Mouse (Mus musculus): ENCODE results near the gene Ppil2. TPM values are rescaled to one million over a fixed set of nuclear protein-coding genes. Genes with fewer than 3 reads are reported as not detected.

Gene Ppil2
- polyA plus RNA-seq, 1 experiment from 2014 or later, result 153 TPM

GRCm38 (mm10) chr16:17082121-17082792 is 28.8 kb downstream of the Ppil2 start:
- no peaks in the 10 kb centered on the region for H3K9me3 ChIP-seq (replicated peaks; ENCODE audit: control insufficient read depth, low read length)
- peaks cover 93% of the 10 kb centered on the region for H3K36me3 ChIP-seq (ENCODE audit: control insufficient read depth, insufficient read depth, low read length)
- H3K27ac ChIP-seq (ENCODE audit: low read depth, low read length), result no peak overlapping the region
- H3K4me3 ChIP-seq (ENCODE audit: low read depth, low read length), result no peak overlapping the region
- no peaks in the 10 kb centered on the region for H3K27me3 ChIP-seq (replicated peaks; ENCODE audit: control insufficient read depth, insufficient read depth, low read length)
- H3K9ac ChIP-seq (ENCODE audit: low read length), result no peak overlapping the region
- no peak for ATAC-seq
- 0 out of 2 replicates have a peak, but pooled peaks cover 3% of the 10 kb centered on the region for H3K4me1 ChIP-seq (ENCODE audit: control insufficient read depth, insufficient read depth, low read length)
- DNase-seq (ENCODE audit: low spot score), result no peak
- no peak overlapping the region for H3K4me2 ChIP-seq (ENCODE audit: low read length)
- WGBS, result 88% methylated on average over 6 of the region's 6 CpGs

GRCm38 (mm10) chr16:17078101-17078500 is 33.0 kb downstream of the Ppil2 start:
- Histone ChIP-seq H3K27ac (ENCODE audit: low read depth, low read length) (peak overlapping the region; percentile 39; the same call in 1 of the 2 replicates), H3K9me3 (replicated peaks; ENCODE audit: control insufficient read depth, low read length) (no peaks in the 10 kb centered on the region), H3K4me2 (ENCODE audit: low read length) (no peak overlapping the region), H3K4me1 (ENCODE audit: control insufficient read depth, insufficient read depth, low read length) (0 out of 2 replicates have a peak, but pooled peaks cover 3% of the 10 kb centered on the region), H3K27me3 (replicated peaks; ENCODE audit: control insufficient read depth, insufficient read depth, low read length) (no peaks in the 10 kb centered on the region), H3K9ac (ENCODE audit: low read length) (no peak overlapping the region), H3K4me3 (ENCODE audit: low read depth, low read length) (no peak overlapping the region), H3K36me3 (ENCODE audit: control insufficient read depth, insufficient read depth, low read length) (peaks cover 79% of the 10 kb centered on the region)
- WGBS, result 56% methylated on average over 7 of the region's 7 CpGs
- ATAC-seq (peak; percentile 69), DNase-seq (ENCODE audit: low spot score) (peak; percentile 75)

- H3K9ac ChIP-seq (ENCODE audit: low read length), result no peak overlapping the region
- no peak overlapping the region for H3K4me3 ChIP-seq (ENCODE audit: low read depth, low read length)
- no peak for ATAC-seq
- H3K4me2 ChIP-seq (ENCODE audit: low read length), result no peak overlapping the region
- H3K9me3 ChIP-seq (replicated peaks; ENCODE audit: control insufficient read depth, low read length), result no peaks in the 10 kb centered on the region
- H3K27me3 ChIP-seq (replicated peaks; ENCODE audit: control insufficient read depth, insufficient read depth, low read length), result no peaks in the 10 kb centered on the region
- peaks cover 5% of the 10 kb centered on the region; the same call in 1 of the 2 replicates for H3K4me1 ChIP-seq (ENCODE audit: control insufficient read depth, insufficient read depth, low read length)
- peaks cover 72% of the 10 kb centered on the region for H3K36me3 ChIP-seq (ENCODE audit: control insufficient read depth, insufficient read depth, low read length)
- H3K27ac ChIP-seq (ENCODE audit: low read depth, low read length), result no peak overlapping the region
- DNase-seq (ENCODE audit: low spot score), result no peak
These were observed 34.2 kb downstream of the Ppil2 start for GRCm38 (mm10) chr16:17076869-17077268.

- Histone ChIP-seq H3K9me3 (replicated peaks; ENCODE audit: control insufficient read depth, low read length) (no peaks in the 10 kb centered on the region), H3K4me3 (ENCODE audit: low read depth, low read length) (no peak overlapping the region), H3K4me1 (ENCODE audit: control insufficient read depth, insufficient read depth, low read length) (peaks cover 9% of the 10 kb centered on the region; the same call in 1 of the 2 replicates), H3K27ac (ENCODE audit: low read depth, low read length) (no peak overlapping the region), H3K36me3 (ENCODE audit: control insufficient read depth, insufficient read depth, low read length) (peaks cover 66% of the 10 kb centered on the region), H3K9ac (ENCODE audit: low read length) (no peak overlapping the region), H3K27me3 (replicated peaks; ENCODE audit: control insufficient read depth, insufficient read depth, low read length) (no peaks in the 10 kb centered on the region), H3K4me2 (ENCODE audit: low read length) (no peak overlapping the region)
- WGBS, result 90% methylated on average over 2 of the region's 2 CpGs
- ATAC-seq, result no peak
- no peak for DNase-seq (ENCODE audit: low spot score)
These were observed 34.8 kb downstream of the Ppil2 start for GRCm38 (mm10) chr16:17076301-17076700.

- Histone ChIP-seq H3K4me2 (ENCODE audit: low read length) (no peak overlapping the region), H3K4me1 (ENCODE audit: control insufficient read depth, insufficient read depth, low read length) (peaks cover 13% of the 10 kb centered on the region), H3K27me3 (replicated peaks; ENCODE audit: control insufficient read depth, insufficient read depth, low read length) (no peaks in the 10 kb centered on the region), H3K9me3 (replicated peaks; ENCODE audit: control insufficient read depth, low read length) (no peaks in the 10 kb centered on the region), H3K27ac (ENCODE audit: low read depth, low read length) (0 out of 2 replicates have a peak overlapping the region, but pooled peaks have one; percentile 28), H3K36me3 (ENCODE audit: control insufficient read depth, insufficient read depth, low read length) (peaks cover 39% of the 10 kb centered on the region), H3K4me3 (ENCODE audit: low read depth, low read length) (no peak overlapping the region), H3K9ac (ENCODE audit: low read length) (no peak overlapping the region)
- DNase-seq (ENCODE audit: low spot score), result peak; percentile 46
- WGBS, result 89% methylated on average over 7 of the region's 7 CpGs
- no peak for ATAC-seq
These were observed 38.1 kb downstream of the Ppil2 start for GRCm38 (mm10) chr16:17073000-17073399.

- peaks cover 10% of the 10 kb centered on the region for H3K4me1 ChIP-seq (ENCODE audit: control insufficient read depth, insufficient read depth, low read length)
- H3K4me2 ChIP-seq (ENCODE audit: low read length), result peak overlapping the region; percentile 72
- H3K9me3 ChIP-seq (replicated peaks; ENCODE audit: control insufficient read depth, low read length), result no peaks in the 10 kb centered on the region
- H3K27ac ChIP-seq (ENCODE audit: low read depth, low read length), result no peak overlapping the region
- no peaks in the 10 kb centered on the region for H3K27me3 ChIP-seq (replicated peaks; ENCODE audit: control insufficient read depth, insufficient read depth, low read length)
- WGBS, result 37% methylated on average over 6 of the region's 6 CpGs
- peak overlapping the region; percentile 93 for H3K9ac ChIP-seq (ENCODE audit: low read length)
- H3K4me3 ChIP-seq (ENCODE audit: low read depth, low read length), result peak overlapping the region; percentile 86
- DNase-seq (ENCODE audit: low spot score) (no peak), ATAC-seq (no peak)
- peaks cover 24% of the 10 kb centered on the region for H3K36me3 ChIP-seq (ENCODE audit: control insufficient read depth, insufficient read depth, low read length)
These were observed 40.3 kb downstream of the Ppil2 start for GRCm38 (mm10) chr16:17070716-17071115.

- peak within 1 kb of the TSS; percentile 93 for H3K27ac ChIP-seq (ENCODE audit: low read depth, low read length)
- whole genome bisulfite sequencing, result under 1% methylated on average over 68 of the region's 76 CpGs
- ATAC-seq, result peak; percentile 96
- peaks cover 14% of the 10 kb centered on the region for H3K36me3 ChIP-seq (ENCODE audit: control insufficient read depth, insufficient read depth, low read length)
- no peaks in the 10 kb centered on the region for H3K27me3 ChIP-seq (replicated peaks; ENCODE audit: control insufficient read depth, insufficient read depth, low read length)
- H3K4me3 ChIP-seq (ENCODE audit: low read depth, low read length), result peak within 1 kb of the TSS; percentile 86
- H3K9me3 ChIP-seq (replicated peaks; ENCODE audit: control insufficient read depth, low read length), result no peaks in the 10 kb centered on the region
- H3K9ac ChIP-seq (ENCODE audit: low read length), result peak within 1 kb of the TSS; percentile 93
- peak; percentile 90 for DNase-seq (ENCODE audit: low spot score)
- H3K4me2 ChIP-seq (ENCODE audit: low read length), result peak within 1 kb of the TSS; percentile 72
- H3K4me1 ChIP-seq (ENCODE audit: control insufficient read depth, insufficient read depth, low read length), result peaks cover 10% of the 10 kb centered on the region
These were observed 41.3 kb downstream of the Ppil2 start, which contains the start of gene Ypel1 for GRCm38 (mm10) chr16:17069511-17070443. Gene Ypel1 (plus strand): TSS chr16:17069696.

GRCm38 (mm10) chr16:17067552-17067951 is 43.5 kb downstream of the Ppil2 start:
- H3K9ac ChIP-seq (ENCODE audit: low read length), result no peak overlapping the region
- 91% methylated on average over 2 of the region's 2 CpGs for WGBS
- ATAC-seq (no peak), DNase-seq (ENCODE audit: low spot score) (no peak)
- H3K9me3 ChIP-seq (replicated peaks; ENCODE audit: control insufficient read depth, low read length), result no peaks in the 10 kb centered on the region
- no peak overlapping the region for H3K27ac ChIP-seq (ENCODE audit: low read depth, low read length)
- no peak overlapping the region for H3K4me2 ChIP-seq (ENCODE audit: low read length)
- H3K4me1 ChIP-seq (ENCODE audit: control insufficient read depth, insufficient read depth, low read length), result peaks cover 10% of the 10 kb centered on the region
- H3K4me3 ChIP-seq (ENCODE audit: low read depth, low read length), result no peak overlapping the region
- no peaks in the 10 kb centered on the region for H3K27me3 ChIP-seq (replicated peaks; ENCODE audit: control insufficient read depth, insufficient read depth, low read length)
- peaks cover 5% of the 10 kb centered on the region; the same call in 1 of the 2 replicates for H3K36me3 ChIP-seq (ENCODE audit: control insufficient read depth, insufficient read depth, low read length)

Measured in forebrain, embryonic 14.5 days (tissue).